In genomic region chr11:19760861-19761693, GRCm38 (mm10) we compare ENCODE assay signal across 8 mouse cellular contexts.
DNase-seq lines count a peak whose midpoint lies in the region; ATAC-seq lines count a peak whose summit lies in the region.

No protein-coding gene starts in this region.

- H3K36me3 ChIP-seq in intestine, embryonic 15.5 days = no peaks in the 10 kb centered on the region

- 0 out of 2 replicates have a peak, but pooled peaks cover 2% of the 10 kb centered on the region for H3K4me1 ChIP-seq in intestine, embryonic 15.5 days (replicated peaks)

- 9% methylated on average over 16 of the region's 16 CpGs for WGBS in intestine, embryonic 15.5 days

- peak overlapping the region; percentile 17; the same call in 1 of the 2 replicates for H3K4me3 ChIP-seq in intestine, embryonic 15.5 days (replicated peaks)

- H3K9ac ChIP-seq in intestine, embryonic 15.5 days = peak overlapping the region; percentile 11; the same call in 1 of the 2 replicates

- no peaks in the 10 kb centered on the region for H3K9me3 ChIP-seq in intestine, embryonic 15.5 days

- H3K27ac ChIP-seq in intestine, embryonic 15.5 days = no peak overlapping the region

- no peak for ATAC-seq in intestine, embryonic 15.5 days
- ATAC-seq in megakaryocyte, adult 5-6 weeks (ENCODE audit: poor library complexity, severe bottlenecking) = peak; percentile 54

- peak; percentile 31 for DNase-seq in urinary bladder, postnatal 25 days (ENCODE audit: low spot score)
- DNase-seq in urinary bladder, adult 2 months (ENCODE audit: low spot score) = no peak
- DNase-seq in embryo, embryonic 11.5 days (ENCODE audit: low read depth, low spot score) = peak; percentile 59
- peak; percentile 37 for DNase-seq in gastrocnemius, postnatal 25 days
- DNase-seq in left cerebral cortex, adult 9 months (ENCODE audit: low spot score in 2 of 2) = peak; percentile 2 to 70
- peak; percentile 45 for DNase-seq in right cerebral cortex, postnatal 14 days

- peak overlapping the region; percentile 42 for H3K4me2 ChIP-seq in intestine, embryonic 15.5 days (replicated peaks)

- H3K27me3 ChIP-seq in intestine, embryonic 15.5 days (replicated peaks) = no peaks in the 10 kb centered on the region; the same call in 1 of the 2 replicates
